Mouse (Mus musculus): Measurements from ENCODE around the gene Slc2a3.
A peak's percentile ranks its signal among the peaks of the same experiment; 100 is the strongest.
"Not testable (repeated sequence)": the region's sequence is repeated elsewhere in the genome, so short reads cannot be mapped to it uniquely, and the experiment has no call there.

Gene Slc2a3

GRCm38 (mm10) chr6:122810022-122810614, 8.7 kb upstream of the Slc2a3 start:
- no peak for DNase-seq (ENCODE audit: low spot score in 2 of 2)

- DNase-seq (ENCODE audit: low spot score in 2 of 2): peak; percentile 74 to 80
Measured at GRCm38 (mm10) chr6:122804418-122804817, 3.0 kb upstream of the Slc2a3 start.

GRCm38 (mm10) chr6:122801801-122802514, 518 bp upstream of the Slc2a3 start:
- peak; percentile 29 to 39 for DNase-seq (ENCODE audit: low spot score in 2 of 2)

- peak in 1 of 2 experiments; percentile 7 for DNase-seq (ENCODE audit: low spot score in 2 of 2)
Measured at GRCm38 (mm10) chr6:122800640-122801300, 670 bp downstream of the Slc2a3 start.

GRCm38 (mm10) chr6:122795254-122795935, 6.0 kb downstream of the Slc2a3 start:
- no peak for DNase-seq (ENCODE audit: low spot score in 2 of 2)

GRCm38 (mm10) chr6:122786275-122786674, 15.2 kb downstream of the Slc2a3 start:
- DNase-seq (ENCODE audit: low spot score in 2 of 2): peak; percentile 42 to 50

- DNase-seq (ENCODE audit: low spot score in 2 of 2): peak in 1 of 2 experiments; percentile 3
Measured at GRCm38 (mm10) chr6:122784866-122785265, 16.6 kb downstream of the Slc2a3 start.

GRCm38 (mm10) chr6:122782164-122782563, 19.3 kb downstream of the Slc2a3 start:
- no peak for DNase-seq (ENCODE audit: low spot score in 2 of 2)

GRCm38 (mm10) chr6:122781167-122781566, 20.3 kb downstream of the Slc2a3 start:
- no peak for DNase-seq (ENCODE audit: low spot score in 2 of 2)

GRCm38 (mm10) chr6:122779916-122780315, 21.5 kb downstream of the Slc2a3 start:
- DNase-seq (ENCODE audit: low spot score in 2 of 2): no peak

- no peak for DNase-seq (ENCODE audit: low spot score in 2 of 2)
Measured at GRCm38 (mm10) chr6:122776040-122776439, 25.4 kb downstream of the Slc2a3 start.

GRCm38 (mm10) chr6:122774345-122774744, 27.1 kb downstream of the Slc2a3 start:
- DNase-seq (ENCODE audit: low spot score in 2 of 2): no peak

GRCm38 (mm10) chr6:122772701-122773100, 28.7 kb downstream of the Slc2a3 start:
- DNase-seq (ENCODE audit: low spot score in 2 of 2): no peak

GRCm38 (mm10) chr6:122770760-122771315, 30.6 kb downstream of the Slc2a3 start:
- DNase-seq (ENCODE audit: low spot score in 2 of 2): no peak

- DNase-seq (ENCODE audit: low spot score in 2 of 2): no peak
Measured at GRCm38 (mm10) chr6:122769771-122770759, 31.4 kb downstream of the Slc2a3 start.

- DNase-seq (ENCODE audit: low spot score in 2 of 2): no peak
Measured at GRCm38 (mm10) chr6:122768256-122768655, 33.2 kb downstream of the Slc2a3 start.

- DNase-seq (ENCODE audit: low spot score in 2 of 2): not testable (repeated sequence)
Measured at GRCm38 (mm10) chr6:122767012-122767411, 34.4 kb downstream of the Slc2a3 start.

GRCm38 (mm10) chr6:122766145-122766968, 35.1 kb downstream of the Slc2a3 start:
- DNase-seq (ENCODE audit: low spot score in 2 of 2): no peak

- no peak for DNase-seq (ENCODE audit: low spot score in 2 of 2)
Measured at GRCm38 (mm10) chr6:122765298-122765956, 36.0 kb downstream of the Slc2a3 start.

Measured in spleen, postnatal 36 days (tissue).